Mouse (Mus musculus): Measurements from ENCODE around the gene Calr.

Calr gene

GRCm38 (mm10) chr8:84846722-84847572 is at the start of gene Calr:
TSS of gene Calr (minus strand) at chr8:84846934.
- DNase-seq = peak; percentile 100

DNA sequence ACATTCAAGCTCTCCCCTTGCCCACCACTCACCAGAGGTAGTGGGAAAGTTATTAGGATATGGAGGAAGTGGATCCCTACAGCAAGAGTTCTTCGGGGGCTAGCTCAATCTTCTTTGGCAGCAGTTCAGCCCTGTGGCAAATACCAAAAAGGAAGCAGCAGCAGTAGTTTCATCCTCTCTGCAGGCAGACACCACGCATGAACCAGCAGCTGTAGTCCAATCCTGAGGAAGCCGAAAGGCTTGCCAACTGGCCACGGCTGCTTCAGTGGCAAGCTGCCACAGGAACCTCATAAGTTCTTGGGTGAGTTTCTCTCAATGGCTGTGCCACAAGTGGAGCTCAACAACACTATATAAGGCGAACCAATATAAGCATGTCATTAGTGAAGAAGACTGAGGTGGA is 49.2 kb upstream of the Calr start:
- no peak for DNase-seq

- DNase-seq = peak; percentile 97
Measured at GRCm38 (mm10) chr8:84893709-84894134, 47.0 kb upstream of the Calr start, which contains the start of gene Gcdh. TSS of gene Gcdh (minus strand) at chr8:84893921.

DNA sequence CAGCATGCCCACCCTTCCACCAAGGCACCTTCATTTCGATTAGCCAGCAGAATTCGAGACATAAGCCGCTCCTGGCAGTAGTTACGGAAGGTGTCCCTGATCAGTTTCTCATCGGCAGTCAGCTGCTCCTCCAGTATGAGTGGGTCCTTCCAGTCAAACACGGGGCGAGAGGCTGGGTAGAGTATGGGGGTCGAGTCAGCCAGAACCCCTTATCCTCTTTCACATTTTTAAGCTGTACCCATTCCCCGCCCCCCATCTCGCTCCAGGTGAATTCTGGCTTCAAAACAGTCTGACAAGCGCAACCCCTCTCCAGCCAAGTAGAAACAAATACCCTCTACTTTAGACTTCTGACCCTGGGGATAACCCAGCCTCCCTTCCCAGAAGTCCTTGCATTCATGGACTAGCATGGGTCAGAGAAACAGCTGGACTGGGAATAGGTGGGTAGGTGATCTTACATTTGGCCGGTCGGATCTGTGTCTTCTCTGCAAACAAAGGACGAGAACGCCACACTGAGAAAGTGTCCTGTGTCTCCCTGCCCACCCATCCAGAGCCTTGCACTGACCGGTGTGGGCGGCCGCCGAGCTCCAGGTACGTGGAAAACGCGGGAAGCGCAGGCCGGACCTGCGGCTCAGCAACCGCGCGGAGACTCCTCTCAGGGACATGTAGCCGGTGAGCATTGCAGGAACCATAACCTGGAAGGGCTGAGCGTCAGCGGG is 46.4 kb upstream of the Calr start:
- no peak for DNase-seq

GRCm38 (mm10) chr8:84889141-84889540 is 42.4 kb upstream of the Calr start:
- DNase-seq = no peak

GRCm38 (mm10) chr8:84888280-84888679 is 41.5 kb upstream of the Calr start:
- DNase-seq = no peak

- no peak for DNase-seq
Measured at GRCm38 (mm10) chr8:84884728-84885127, 38.0 kb upstream of the Calr start.

DNA sequence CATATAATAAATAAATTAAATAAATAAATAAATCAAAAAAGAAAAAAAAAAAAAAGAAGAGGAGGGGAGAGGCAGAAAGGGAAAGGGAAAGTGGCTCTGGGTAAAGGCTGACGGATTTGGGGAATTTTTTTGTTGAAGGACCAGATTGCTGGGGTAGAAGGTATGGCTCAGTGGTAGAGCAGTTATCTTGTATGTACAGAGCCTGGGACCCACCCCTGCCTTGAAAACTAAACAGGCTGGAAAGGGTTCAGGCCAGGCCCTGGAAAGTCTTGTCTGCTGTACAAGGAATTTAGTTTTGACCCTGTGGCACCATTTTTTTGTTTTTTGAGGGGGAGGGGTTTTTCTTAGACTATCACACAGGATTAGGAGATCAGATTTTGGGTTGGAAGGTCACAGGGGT is 32.2 kb upstream of the Calr start:
- DNase-seq = no peak

DNA sequence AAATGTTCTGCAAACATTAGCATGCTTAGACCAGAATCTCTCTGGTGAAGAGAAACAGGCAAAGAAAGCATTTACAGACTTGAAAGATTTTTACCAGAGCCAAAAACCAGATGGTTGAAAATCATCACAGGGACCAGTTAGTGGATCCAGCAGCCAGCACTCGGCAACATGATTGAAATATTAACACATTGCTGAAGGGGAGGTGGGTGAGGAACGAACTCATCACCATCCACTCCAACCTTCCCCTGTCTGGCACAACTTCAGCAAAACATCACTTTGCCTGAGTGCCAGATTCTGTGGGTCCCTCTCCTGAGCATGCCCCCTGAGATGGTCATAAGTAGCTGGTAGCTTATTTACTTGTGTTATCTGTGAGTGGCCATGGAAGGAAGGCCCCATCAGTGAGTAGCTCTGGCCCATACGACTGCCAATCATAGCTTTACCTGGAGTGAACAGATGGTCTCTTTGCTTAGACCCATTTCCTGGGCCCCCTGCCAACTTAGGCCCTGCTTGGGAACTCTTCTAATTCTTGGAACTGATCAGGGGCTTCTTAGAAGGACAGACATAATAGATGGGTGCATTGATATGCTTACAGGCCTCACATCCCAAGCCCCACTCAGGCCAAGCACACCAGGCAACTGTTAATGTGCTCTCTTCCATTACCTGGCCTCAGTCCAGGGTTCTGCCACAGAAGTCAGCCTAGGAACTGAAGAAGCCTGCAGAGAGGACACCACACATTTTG is 30.7 kb upstream of the Calr start:
- DNase-seq = no peak

DNA sequence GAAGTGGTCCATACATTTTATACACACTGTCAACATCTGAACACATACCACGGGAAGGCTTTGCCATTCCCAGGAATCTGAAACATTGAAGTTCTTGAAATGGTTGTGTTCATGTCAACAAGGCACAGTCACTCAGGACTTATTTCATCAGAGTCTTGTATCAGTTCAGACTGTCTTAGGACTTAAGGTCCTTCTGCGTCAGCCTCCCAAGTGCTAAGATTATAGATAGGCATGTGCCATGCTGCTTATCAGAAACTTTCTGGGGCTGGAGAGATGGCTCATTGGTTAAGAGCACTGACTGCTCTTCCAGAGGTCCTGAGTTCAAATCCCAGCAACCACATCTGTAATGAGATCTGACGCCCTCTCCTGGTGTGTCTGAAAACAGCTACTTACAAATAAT is 27.6 kb upstream of the Calr start:
- DNase-seq = no peak

DNA sequence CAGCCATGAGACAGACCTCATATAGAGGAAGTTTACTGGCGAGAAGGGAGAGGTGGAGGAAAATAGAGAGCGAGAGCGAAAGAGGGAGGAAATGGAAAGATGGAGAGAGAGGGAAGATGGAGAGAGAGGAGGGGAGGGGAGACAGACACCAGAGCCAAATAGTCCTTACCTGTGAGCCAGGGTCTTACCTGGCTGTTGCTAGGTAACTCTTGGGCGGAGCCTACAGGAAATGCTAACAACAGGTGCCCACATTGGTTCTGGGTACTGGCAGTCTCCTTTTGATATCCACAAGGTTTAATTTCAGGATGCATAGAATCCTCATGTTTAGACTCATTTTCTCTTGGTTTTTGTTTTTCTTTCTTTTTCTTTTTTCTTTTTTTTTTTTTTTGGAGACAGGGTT is 26.3 kb upstream of the Calr start:
- DNase-seq = no peak

DNA sequence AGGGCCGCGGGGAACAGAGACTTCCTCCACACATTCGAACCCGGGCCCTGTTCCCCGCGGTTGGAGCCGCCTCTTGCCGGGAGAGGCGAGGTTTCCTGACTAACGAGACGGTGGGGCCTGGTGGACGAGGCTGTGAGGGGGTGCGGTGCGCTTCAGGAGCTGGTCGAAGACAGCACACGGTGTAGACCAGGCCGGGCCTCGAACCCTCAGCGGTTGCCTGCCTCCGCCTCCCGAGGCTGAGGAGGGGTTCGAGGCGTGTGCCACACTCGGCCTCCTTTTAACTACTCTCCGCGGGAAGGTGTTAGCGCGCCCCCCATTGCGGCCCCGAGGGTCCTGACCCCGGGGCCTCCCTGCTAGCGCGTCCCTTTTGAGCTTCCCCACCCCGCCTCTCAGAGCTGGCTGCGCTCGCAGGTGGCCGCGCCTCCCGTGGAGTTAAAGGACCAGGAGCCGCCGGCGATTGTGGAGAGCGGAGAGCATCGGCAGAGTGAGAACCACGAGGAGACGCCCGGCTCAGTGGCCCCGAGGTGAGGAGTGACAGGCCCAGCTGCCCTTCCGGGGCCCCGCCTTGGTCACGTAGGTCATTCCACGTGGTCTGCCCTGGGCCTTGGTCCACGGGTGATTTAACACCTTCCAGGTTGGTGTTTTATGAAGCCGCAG is 25.7 kb upstream of the Calr start:
- DNase-seq = no peak

GRCm38 (mm10) chr8:84871376-84872308 is 24.9 kb upstream of the Calr start, which contains the start of gene Syce2:
TSS of gene Syce2 (plus strand) at chr8:84872111.
- DNase-seq = peak; percentile 46

DNA sequence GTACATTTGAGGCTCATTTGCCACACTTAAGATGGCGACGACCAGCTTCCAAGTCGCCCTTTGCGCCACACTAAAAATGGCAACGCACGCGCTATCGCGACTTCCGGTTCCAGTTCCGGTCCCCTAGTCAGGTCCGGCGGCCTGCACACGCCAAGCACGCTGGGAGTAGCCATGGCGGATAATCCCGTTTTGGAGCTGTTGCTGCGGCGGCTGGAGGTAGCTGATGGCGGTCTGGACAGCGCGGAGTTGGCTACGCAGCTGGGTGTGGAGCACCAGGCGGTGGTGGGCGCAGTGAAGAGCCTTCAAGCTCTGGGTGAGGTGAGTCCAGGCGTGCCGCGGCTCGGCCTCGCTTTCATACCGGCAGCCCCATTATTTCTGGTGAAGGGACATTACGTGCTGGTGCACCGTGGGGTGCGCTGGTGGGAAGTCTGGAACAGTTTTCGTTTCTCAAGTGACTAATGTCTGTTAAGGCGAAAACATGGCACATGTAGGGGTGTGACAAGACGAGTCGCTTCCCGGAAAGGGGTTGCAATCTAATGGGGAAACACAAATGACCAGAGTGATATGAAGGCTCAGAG is 10.2 kb upstream of the Calr start, which contains the start of gene Farsa:
TSS of gene Farsa (plus strand) at position 126 of the 578 bp plus-strand sequence.
- peak; percentile 95 for DNase-seq

DNA sequence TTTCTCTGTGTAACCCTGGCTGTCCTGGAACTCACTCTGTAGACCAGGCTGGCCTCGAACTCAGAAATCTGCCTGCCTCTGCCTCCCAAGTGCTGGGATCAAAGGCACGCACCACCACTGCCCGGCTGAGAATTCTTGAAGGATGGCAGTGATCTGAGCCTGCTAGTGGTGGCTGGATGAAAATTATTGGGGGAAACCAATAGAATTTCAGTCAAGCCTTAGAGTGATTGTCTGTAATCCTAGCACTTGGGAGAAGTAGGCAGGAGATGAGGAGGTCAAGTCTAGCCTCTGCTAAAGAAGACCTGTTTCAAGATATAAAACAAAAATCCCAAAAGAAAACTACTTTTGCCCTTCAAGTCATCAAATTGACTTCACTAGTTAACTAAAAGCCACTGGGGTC is 9.7 kb upstream of the Calr start:
- DNase-seq = no peak

DNA sequence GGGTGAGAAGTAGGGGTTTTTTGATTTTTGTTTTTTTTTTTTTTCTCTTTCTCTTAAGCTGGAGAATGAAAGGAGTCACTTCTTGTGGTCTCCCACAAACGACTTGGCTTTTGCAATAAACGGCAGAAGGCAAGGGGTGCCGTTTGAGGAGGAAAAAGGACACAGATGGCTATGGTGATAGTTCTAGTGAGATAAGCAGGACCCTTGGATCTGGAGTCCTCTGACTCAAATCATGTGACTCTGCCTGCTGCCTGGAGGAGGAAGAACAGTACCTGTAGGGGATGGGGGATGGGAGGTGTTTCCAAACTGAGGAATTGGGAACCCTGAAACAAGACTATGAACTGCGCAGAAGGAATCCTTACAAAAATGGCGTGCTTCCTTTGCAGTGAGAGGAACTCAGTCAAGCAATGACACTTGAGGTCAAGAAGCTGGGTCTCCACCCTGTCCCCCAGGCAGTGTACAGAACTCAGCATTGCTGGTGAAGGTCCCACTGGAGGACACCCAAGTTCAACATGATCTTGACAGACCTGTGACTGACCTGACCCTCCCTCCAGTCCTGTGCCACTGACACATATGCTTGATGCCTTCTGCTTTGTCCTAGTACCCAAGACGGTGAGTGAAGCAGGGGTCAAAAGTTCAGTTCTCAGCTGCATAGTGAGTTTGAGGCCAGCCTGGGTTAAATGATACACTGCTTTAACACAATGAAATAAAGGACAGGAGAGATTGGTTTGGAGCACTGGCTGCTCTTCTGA is 1.1 kb upstream of the Calr start:
- DNase-seq = no peak

- DNase-seq = no peak
Measured at GRCm38 (mm10) chr8:84846094-84846721, 526 bp downstream of the Calr start.

DNA sequence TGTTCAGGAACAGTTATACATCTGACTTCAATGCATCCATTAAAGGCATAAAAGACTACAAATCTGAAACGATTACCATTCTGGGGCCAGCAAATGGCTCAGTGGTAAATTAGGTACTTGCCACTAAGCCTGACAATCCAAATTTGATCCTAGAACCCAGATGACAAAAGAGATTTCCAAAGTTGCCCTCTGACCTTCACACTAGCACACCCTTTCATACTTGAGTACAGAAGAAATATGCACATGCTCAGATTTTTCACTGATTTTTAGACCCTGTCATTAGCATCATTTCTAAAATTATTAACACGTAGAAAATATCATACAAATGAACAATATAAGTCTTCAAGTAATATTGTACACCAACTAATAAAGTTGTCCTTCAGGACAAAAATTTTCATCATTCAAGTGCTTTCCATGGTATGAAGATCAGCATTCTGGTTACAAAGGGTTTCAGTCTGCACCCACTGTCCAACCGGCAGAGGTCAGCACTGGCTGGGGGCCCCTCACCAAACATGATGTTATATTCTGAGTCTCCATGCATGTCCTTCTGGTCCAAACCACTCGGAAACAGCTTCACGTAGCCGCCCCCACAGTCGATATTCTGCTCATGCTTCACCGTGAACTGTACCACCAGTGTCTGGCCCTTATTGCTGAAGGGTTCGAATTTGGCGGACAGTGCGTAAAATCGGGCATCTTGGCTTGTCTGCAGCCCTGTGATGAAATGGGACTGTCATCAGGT is 1.2 kb downstream of the Calr start:
- no peak for DNase-seq

All from right cerebral cortex, adult 18-20 months (tissue).